Mouse (Mus musculus) kidney, embryonic 16.5 days (tissue): Measurements from ENCODE around the gene Btbd9. TPM values are rescaled to one million over a fixed set of nuclear protein-coding genes. Genes with fewer than 3 reads are reported as not detected.
"Not testable (repeated sequence)": the region's sequence is repeated elsewhere in the genome, so short reads cannot be mapped to it uniquely, and the experiment has no call there.

ENCODE experiments used
- ATAC-seq: fragments of 200-750 bp; cut with Nextera tagmentation; 2 replicates; pipeline ENCODE4 v1.8.0; 2017; ENCODE audit warnings: moderate TSS enrichment; ENCODE audit not compliant: low FRiP score, low TSS enrichment
- H3K27ac ChIP-seq: fragments of 300-500 bp; sonication (generic); 2 replicates; pipeline ENCODE4 v1.5.1; 2014; ENCODE audit warnings: low read length
- H3K27me3 ChIP-seq: fragments of 300-500 bp; sonication (generic); 2 replicates; pipeline ENCODE4 v1.6.1; 2014; ENCODE audit warnings: low read length, control low read depth, mixed read lengths; ENCODE audit not compliant: insufficient read depth
- H3K36me3 ChIP-seq: fragments of 300-500 bp; sonication (generic); 2 replicates; pipeline ENCODE4 v1.6.1; 2014; ENCODE audit warnings: low read length, control low read depth, mixed read lengths; ENCODE audit not compliant: insufficient read depth
- H3K4me1 ChIP-seq: fragments of 300-500 bp; sonication (generic); 2 replicates; pipeline ENCODE4 v1.6.1; 2014; ENCODE audit warnings: low read length, control low read depth, mixed read lengths; ENCODE audit not compliant: insufficient read depth
- H3K4me2 ChIP-seq: fragments of 300-500 bp; sonication (generic); replicated peaks from 2 replicates; pipeline ENCODE4 v1.6.1; 2014; ENCODE audit warnings: low read depth, low read length
- H3K4me3 ChIP-seq: fragments of 300-500 bp; sonication (generic); 2 replicates; pipeline ENCODE4 v1.5.1; 2014; ENCODE audit warnings: mild to moderate bottlenecking, low read length
- H3K9ac ChIP-seq: fragments of 300-500 bp; sonication (generic); replicated peaks from 2 replicates; pipeline ENCODE4 v1.6.1; 2014; ENCODE audit warnings: low read length
- H3K9me3 ChIP-seq: fragments of 300-500 bp; sonication (generic); 2 replicates; pipeline ENCODE4 v1.6.1; 2016; ENCODE audit warnings: low read length, control low read depth
- WGBS: fragments of 180-500 bp; shearing (Covaris S2); extraction: QIAGEN DNeasy Blood & Tissue Kit; methylation state at CpG from one replicate; pipeline ENCODE4 v1.1.7; 2014; 5-methylcytosine and 5-hydroxymethylcytosine counted together
- polyA plus RNA-seq: library from polyadenylated mRNA; unstranded; fragments of >200 nt; fragmentation: Nextera tagmentation; extraction: Ambion mirVana; gene quantifications from 2 replicates; pipeline ENCODE4 v1.2.1, GENCODE M21; 2015

Btbd9 gene
- polyA plus RNA-seq, 1 experiment from 2014 or later, result 58.3 TPM

DNA sequence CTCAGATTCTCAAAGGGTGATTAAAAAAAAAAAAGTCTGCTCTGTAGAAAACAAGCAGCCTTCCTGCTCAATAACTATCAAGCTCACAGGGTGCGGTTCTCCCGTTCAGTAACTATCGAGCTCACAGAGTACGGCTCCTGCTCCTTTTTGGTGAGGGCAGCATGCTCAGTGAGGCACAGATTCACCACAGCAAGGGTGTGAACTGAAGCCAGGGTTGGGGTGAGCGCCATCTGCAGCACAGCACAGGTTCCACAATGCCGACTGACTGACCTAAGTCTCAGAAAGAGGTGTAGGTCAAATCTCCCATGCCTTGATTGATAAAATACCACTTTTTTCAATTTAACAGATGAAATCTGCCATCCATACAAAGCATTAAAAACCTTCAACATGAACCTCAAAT is 66.1 kb downstream of the Btbd9 start:
- H3K9ac ChIP-seq, result no peak overlapping the region
- no peak overlapping the region for H3K4me3 ChIP-seq
- H3K9me3 ChIP-seq, result no peaks in the 10 kb centered on the region
- no peak overlapping the region for H3K27ac ChIP-seq
- no peaks in the 10 kb centered on the region for H3K4me1 ChIP-seq
- no peaks in the 10 kb centered on the region for H3K27me3 ChIP-seq
- no peak overlapping the region for H3K4me2 ChIP-seq
- WGBS, result 72% methylated on average over 6 of the region's 6 CpGs
- H3K36me3 ChIP-seq, result no peaks in the 10 kb centered on the region
- no peak for ATAC-seq

GRCm38 (mm10) chr17:30509646-30510045 is 66.6 kb downstream of the Btbd9 start:
- ATAC-seq, result no peak
- Histone ChIP-seq H3K9ac (no peak overlapping the region), H3K9me3 (no peaks in the 10 kb centered on the region), H3K27me3 (no peaks in the 10 kb centered on the region), H3K36me3 (0 out of 2 replicates have a peak, but pooled peaks cover 4% of the 10 kb centered on the region), H3K4me1 (no peaks in the 10 kb centered on the region), H3K4me2 (no peak overlapping the region), H3K27ac (no peak overlapping the region), H3K4me3 (no peak overlapping the region)
- 89% methylated on average over 6 of the region's 6 CpGs for WGBS

- no peak overlapping the region for H3K4me3 ChIP-seq
- no peak overlapping the region for H3K4me2 ChIP-seq
- no peak for ATAC-seq
- H3K36me3 ChIP-seq, result 0 out of 2 replicates have a peak, but pooled peaks cover 6% of the 10 kb centered on the region
- no peak overlapping the region for H3K27ac ChIP-seq
- no peaks in the 10 kb centered on the region for H3K9me3 ChIP-seq
- no peaks in the 10 kb centered on the region for H3K27me3 ChIP-seq
- H3K4me1 ChIP-seq, result no peaks in the 10 kb centered on the region
- no peak overlapping the region for H3K9ac ChIP-seq
- WGBS, result 70% methylated on average over 9 of the region's 9 CpGs
Observed at GRCm38 (mm10) chr17:30507636-30508576, 68.4 kb downstream of the Btbd9 start.

- Histone ChIP-seq H3K4me1 (no peaks in the 10 kb centered on the region), H3K27ac (peak overlapping the region; percentile 55; the same call in 1 of the 2 replicates), H3K4me2 (no peak overlapping the region), H3K9me3 (no peaks in the 10 kb centered on the region), H3K4me3 (no peak overlapping the region), H3K27me3 (no peaks in the 10 kb centered on the region), H3K9ac (no peak overlapping the region), H3K36me3 (0 out of 2 replicates have a peak, but pooled peaks cover 6% of the 10 kb centered on the region)
- WGBS, result 56% methylated on average over 5 of the region's 5 CpGs
- ATAC-seq, result no peak
Observed at GRCm38 (mm10) chr17:30506916-30507315, 69.4 kb downstream of the Btbd9 start.

DNA sequence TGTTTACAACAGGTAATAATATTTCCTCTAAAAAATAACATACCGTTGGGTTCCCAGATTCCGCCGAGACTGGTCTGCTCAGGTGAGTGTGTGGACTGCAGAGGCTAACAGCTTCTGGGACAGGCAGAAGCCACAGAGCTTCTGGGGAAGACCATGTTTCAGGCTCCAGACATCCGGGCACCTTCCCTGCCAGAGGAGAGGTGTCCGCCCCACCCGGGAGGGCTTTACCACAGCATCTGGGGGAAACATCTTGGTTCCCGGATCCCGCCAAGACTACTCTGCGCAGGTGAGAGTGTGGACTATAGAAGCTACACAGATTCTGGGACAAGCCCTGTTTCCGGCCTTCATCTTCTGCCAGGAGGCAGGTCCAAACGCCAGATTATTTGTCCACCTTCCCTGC is 76.7 kb downstream of the Btbd9 start:
- ATAC-seq, H3K9ac ChIP-seq, H3K4me1 ChIP-seq, H3K4me3 ChIP-seq, H3K36me3 ChIP-seq, H3K4me2 ChIP-seq, H3K27me3 ChIP-seq, H3K27ac ChIP-seq, H3K9me3 ChIP-seq: not testable (repeated sequence)
- 95% methylated on average over 11 of the region's 11 CpGs for WGBS

DNA sequence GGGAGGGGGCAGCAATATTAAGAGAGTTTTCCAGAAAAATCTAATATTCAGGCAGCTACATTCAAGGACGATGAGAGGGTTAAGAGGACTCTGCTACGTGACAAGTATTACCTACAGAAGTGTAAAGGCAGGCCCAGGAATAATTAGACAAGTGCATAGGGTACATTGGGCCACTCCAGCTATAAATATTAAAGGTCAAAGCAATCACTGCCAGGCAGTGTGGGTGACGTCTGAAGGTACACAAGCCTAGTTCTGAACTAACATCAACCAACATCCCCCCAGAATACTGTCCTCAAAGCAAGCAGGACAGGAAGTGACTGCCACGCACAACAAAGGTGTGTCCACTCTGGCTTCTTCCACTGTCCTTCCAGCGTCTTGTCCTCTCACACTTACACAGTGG is 77.5 kb downstream of the Btbd9 start:
- no peaks in the 10 kb centered on the region for H3K4me1 ChIP-seq
- H3K4me3 ChIP-seq, result no peak overlapping the region
- H3K27ac ChIP-seq, result no peak overlapping the region
- no peaks in the 10 kb centered on the region for H3K9me3 ChIP-seq
- H3K36me3 ChIP-seq, result no peaks in the 10 kb centered on the region
- no peak overlapping the region for H3K4me2 ChIP-seq
- no peak overlapping the region for H3K9ac ChIP-seq
- H3K27me3 ChIP-seq, result no peaks in the 10 kb centered on the region
- 75% methylated on average over 5 of the region's 5 CpGs for whole genome bisulfite sequencing
- no peak for ATAC-seq

- 43% methylated on average over 6 of the region's 6 CpGs for WGBS
- Histone ChIP-seq H3K4me3 (no peak overlapping the region), H3K27me3 (no peaks in the 10 kb centered on the region), H3K4me2 (no peak overlapping the region), H3K9me3 (no peaks in the 10 kb centered on the region), H3K4me1 (no peaks in the 10 kb centered on the region), H3K9ac (no peak overlapping the region), H3K36me3 (no peaks in the 10 kb centered on the region), H3K27ac (no peak overlapping the region)
- ATAC-seq, result no peak
Observed at GRCm38 (mm10) chr17:30498376-30498719, 77.9 kb downstream of the Btbd9 start.

DNA sequence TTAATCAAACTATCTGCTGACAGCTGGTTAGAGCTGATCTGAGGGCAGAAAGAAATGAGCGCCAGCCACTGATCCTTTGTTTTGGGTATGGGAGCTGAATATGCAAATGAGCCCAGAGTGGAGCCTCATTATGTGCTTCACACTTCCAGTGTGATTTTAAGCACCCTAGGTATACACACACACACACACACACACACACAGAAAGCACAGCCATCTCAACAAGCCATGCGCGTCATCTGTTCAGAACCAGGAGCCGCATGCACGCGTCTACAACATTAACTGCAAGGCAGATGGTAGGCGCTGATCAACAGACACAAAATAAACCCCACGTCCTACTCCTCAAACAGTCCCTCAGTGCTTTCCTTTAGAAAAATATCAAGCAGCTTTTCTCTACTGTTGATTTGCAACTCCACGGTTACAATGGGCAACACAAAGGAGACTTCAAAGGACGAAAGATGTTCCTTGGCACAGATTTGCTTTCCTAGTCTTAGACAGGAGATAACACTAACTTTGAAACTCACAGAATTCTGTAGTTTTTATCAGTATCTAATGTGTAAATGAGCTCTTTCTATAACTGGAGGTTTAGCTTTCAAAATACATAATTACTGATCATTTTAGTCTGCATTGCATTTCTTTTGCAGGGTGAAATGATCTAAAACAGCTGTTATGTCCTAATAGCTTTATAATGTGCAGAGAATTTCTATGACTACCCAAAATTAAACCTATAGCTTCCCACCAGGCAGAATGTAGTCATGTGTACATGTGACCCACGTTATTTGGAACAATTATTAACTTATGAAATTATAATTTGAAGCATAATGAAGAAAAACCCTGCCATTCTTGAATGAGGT is 78.5 kb downstream of the Btbd9 start:
- no peak for ATAC-seq
- H3K4me1 ChIP-seq, result no peaks in the 10 kb centered on the region
- no peak overlapping the region for H3K27ac ChIP-seq
- H3K27me3 ChIP-seq, result no peaks in the 10 kb centered on the region
- WGBS, result 65% methylated on average over 11 of the region's 11 CpGs
- no peaks in the 10 kb centered on the region for H3K9me3 ChIP-seq
- no peak overlapping the region for H3K4me2 ChIP-seq
- no peaks in the 10 kb centered on the region for H3K36me3 ChIP-seq
- H3K9ac ChIP-seq, result no peak overlapping the region
- H3K4me3 ChIP-seq, result no peak overlapping the region

GRCm38 (mm10) chr17:30495567-30495966 is 80.7 kb downstream of the Btbd9 start:
- ATAC-seq, result no peak
- Histone ChIP-seq H3K4me1 (no peaks in the 10 kb centered on the region), H3K36me3 (no peaks in the 10 kb centered on the region), H3K4me3 (no peak overlapping the region), H3K27ac (no peak overlapping the region), H3K9me3 (no peaks in the 10 kb centered on the region), H3K27me3 (no peaks in the 10 kb centered on the region), H3K4me2 (no peak overlapping the region), H3K9ac (no peak overlapping the region)
- WGBS, result 88% methylated on average over 2 of the region's 2 CpGs

GRCm38 (mm10) chr17:30495154-30495553 is 81.1 kb downstream of the Btbd9 start:
- 93% methylated on average over 2 of the region's 2 CpGs for WGBS

More at GRCm38 (mm10) chr17:30495154-30495553, 81.1 kb downstream of the Btbd9 start:
- H3K36me3 ChIP-seq, result no peaks in the 10 kb centered on the region
- H3K9ac ChIP-seq, result no peak overlapping the region
- no peaks in the 10 kb centered on the region for H3K9me3 ChIP-seq
- no peak for ATAC-seq
- H3K27ac ChIP-seq, result no peak overlapping the region
- no peaks in the 10 kb centered on the region for H3K4me1 ChIP-seq
- no peaks in the 10 kb centered on the region for H3K27me3 ChIP-seq
- H3K4me2 ChIP-seq, result no peak overlapping the region
- no peak overlapping the region for H3K4me3 ChIP-seq
